Mouse (Mus musculus) heart, postnatal 10 days (tissue): ENCODE results near the gene Slc23a3. TPM values are rescaled to one million over a fixed set of nuclear protein-coding genes. Genes with fewer than 3 reads are reported as not detected.

Experiments used
- DNase-seq, 2 experiments: peaks; one replicate each; pipeline ENCODE4 v3.0.0; 2021
- intact Hi-C: fragments of 180-260 bp; cut with DNase I; formaldehyde crosslinking; loops from one replicate; pipeline ENCODE4 v1.15.1; 2025
- total RNA-seq, 2 experiments: library from RNA; stranded (reverse); gene quantifications; 2 replicates each; pipeline ENCODE4 v1.2.3; 2021

The Slc23a3 gene
- total RNA-seq = 1 to 10 TPM in 1 of 2 experiments, under 1 TPM in 1; 0.72 to 1.6 TPM

DNA sequence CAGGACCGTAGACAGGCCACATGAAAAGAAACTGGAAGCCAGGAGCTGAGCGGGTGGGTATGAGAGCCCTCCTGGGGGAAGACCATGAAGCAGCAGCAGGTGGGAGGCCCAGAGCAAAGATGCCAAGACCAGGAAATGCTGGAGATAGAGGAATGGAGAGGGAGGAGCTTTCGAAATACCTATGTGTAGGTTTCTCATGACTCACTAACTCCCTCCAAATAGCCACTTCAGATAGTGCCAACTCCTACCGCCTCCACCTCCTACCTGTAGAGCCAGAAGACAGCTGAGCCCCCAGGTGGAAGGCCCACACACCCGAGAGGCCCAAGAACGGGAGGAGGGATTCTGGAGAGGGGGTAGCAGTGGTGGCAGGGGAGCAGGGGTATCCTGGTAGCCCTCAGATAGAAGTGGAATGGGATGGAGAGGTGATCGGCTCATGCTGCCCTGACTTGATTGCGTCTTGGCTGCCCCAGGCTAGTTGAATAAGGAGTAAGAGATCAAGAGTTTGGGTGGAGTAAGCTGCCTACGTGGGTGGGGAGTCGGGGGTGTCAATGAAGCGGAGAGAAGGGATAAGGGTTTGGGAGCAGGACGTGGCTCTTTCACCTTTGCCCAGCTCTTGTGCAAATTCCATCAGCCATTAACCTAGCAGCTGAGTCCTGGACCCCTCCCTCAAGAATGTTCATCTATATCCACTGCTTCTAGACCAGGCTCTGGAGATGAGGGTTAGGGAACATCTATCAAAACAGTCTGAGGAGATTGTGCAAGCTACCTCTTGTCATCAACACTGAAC lies at the start of gene Slc23a3:
TSS of gene Slc23a3 (minus strand) at position 470 of the 787 bp plus-strand sequence.
- intact Hi-C loops = no loop called here
- no peak for DNase-seq

GRCm38 (mm10) chr1:75182160-75182559 lies 48.5 kb upstream of the Slc23a3 start:
- no peak for DNase-seq
- intact Hi-C loops = no loop called here

- intact Hi-C loops = no loop called here
- DNase-seq = no peak
These were observed 47.7 kb upstream of the Slc23a3 start for GRCm38 (mm10) chr1:75181377-75181870.

- intact Hi-C loops = no loop called here
- DNase-seq = no peak
These were observed 47.1 kb upstream of the Slc23a3 start for GRCm38 (mm10) chr1:75180741-75181140.

- intact Hi-C loops = no loop called here
- peak; percentile 92 to 93 for DNase-seq
These were observed 46.5 kb upstream of the Slc23a3 start, which contains the start of gene Abcb6 for GRCm38 (mm10) chr1:75180105-75180590. Gene Abcb6 (minus strand): TSS chr1:75180392.

DNA sequence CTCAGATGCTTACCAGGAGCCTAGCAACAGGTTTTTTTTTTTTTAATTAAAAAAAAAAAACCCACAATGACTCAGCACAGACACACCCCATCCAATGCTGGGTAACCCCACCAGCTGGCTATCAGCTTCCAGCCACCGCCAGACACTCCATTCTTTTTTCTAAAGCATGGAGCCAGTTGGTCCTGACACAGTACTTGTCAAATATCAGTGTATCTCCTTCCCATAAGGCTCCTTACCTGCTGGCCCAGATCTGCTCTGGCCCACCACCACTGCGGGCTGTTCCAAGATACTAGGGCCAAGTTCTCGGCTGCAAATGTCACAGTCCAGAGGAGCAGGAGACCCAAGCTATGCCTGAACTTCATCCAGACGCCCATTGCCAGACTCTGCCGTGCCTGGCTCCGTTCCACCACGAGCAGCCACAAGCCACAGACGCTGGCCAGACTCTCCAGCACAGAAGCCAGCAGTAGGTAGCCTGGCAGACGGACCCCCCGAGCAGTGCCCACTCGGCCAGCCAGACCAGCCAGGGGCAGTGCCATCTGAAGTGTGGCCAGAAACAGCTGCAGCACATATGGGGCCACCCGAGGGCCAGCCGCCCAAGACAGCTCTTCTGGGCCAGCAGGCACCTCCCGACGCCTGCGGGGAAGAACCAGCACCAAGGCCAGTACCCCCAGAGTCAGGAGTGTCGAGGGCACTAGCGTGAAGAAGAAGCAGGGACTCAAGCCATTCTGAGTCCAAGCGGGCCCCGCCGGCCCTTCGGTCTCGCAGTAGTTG lies 45.8 kb upstream of the Slc23a3 start:
- peak; percentile 59 to 61 for DNase-seq
- intact Hi-C loops = no loop called here

DNA sequence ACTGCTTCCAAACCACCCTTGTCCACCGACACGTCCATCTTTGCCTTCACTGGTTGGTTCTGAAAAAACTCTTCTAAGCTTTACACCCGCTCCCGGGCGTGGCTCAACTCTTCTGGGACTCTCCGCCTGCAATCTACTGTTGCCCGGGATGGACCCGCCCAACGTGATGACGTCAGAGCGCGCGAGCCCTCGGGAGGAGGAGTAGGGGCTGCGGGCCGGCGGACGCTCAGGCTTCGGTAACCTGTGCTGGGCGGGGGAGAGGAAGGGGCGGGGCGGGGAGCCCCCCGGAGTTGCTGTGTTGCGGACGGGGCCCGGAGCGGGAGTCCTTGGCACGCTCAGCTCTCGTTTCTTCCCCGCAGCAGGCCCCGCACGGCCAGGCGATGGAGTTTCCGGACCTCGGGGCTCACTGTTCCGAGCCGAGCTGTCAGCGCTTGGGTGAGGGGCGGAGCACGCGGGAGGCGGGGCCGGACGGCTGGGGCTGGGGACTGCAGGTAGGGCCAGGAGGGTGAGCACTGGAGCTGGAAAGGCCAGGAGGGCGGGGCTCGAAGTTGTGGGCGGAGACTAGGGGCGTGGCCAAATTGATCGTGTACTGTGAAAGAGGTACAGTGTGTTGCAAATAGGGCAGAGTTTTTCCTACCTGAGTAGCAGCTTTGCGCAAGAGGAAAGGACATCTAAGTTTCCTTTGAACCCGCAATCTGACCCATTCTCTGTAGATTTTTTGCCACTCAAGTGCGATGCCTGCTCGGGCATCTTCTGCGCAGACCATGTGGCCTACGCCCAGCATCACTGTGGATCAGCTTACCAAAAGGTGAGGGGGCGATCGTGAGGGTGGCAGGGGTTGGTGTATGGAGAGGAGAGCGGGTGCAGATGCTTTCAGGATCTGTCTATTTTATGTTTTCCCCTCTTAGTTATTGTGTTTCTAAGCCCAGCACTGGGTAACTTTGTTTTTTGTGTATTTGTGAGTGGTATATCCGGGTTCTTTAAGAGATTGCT lies 35.1 kb upstream of the Slc23a3 start, which contains the start of gene Zfand2b:
TSS of gene Zfand2b (plus strand) at position 175 of the 993 bp plus-strand sequence.
- intact Hi-C loops = loop anchor here (2.0 kb wide), 1 partner anchor 26 kb away; the partner anchor contains the start of genes Cnppd1 and Retreg2
- peak; percentile 97 to 98 for DNase-seq

GRCm38 (mm10) chr1:75168093-75168471 lies 34.4 kb upstream of the Slc23a3 start:
- DNase-seq = no peak
- intact Hi-C loops = loop anchor here (2.0 kb wide), 1 partner anchor 25 kb away; the partner anchor contains the start of genes Cnppd1 and Retreg2

DNA sequence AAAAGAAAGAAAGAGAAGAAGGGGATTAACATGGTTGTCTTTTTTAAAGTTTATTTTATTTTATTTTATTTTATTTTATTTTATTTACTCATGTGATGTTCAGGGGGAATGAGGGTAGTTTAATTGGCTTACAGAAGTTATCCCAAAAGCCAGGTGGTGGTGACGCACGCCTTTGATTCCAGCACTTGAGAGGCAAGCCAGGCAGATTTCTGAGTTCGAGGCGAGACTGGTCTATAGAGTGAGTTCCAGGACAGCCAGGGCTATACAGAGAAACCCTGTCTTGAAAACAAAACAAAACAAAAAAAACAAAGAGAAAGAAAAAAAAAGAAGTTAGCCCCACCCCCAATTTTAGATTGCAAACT lies 26.5 kb upstream of the Slc23a3 start:
- intact Hi-C loops = no loop called here
- no peak for DNase-seq

DNA sequence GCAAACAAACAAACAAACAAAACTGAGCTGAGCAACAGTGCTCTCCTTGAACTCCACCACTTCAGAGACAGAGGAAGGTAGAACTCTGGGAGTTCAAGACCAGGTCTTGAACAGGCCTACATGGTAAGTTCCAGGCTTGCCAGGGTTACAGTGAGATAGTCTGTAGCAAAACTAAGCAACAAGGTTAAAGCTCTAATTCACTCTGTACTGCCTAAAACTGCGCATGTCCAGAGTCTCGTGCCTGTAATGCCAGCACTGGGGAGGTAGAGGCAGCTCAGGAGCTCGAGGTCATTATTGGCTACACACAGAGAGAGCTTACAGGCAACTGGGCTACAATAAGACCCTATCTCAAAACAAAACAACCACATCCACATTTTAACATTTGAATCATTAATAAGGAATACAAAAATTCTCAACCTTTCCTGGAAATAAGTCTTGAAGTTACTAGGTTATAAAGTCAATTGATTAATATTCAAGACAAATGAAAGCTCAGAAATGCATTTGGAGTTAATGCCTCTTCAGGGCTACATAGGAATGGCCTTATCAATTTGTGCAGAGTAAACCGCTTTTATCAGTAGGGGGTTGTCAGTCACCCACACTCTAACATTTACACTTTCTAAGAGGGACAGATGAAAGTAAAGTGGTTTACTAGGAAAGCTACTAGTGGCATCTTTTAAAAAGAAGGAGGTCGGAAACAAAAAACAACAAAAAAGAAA lies 26.0 kb upstream of the Slc23a3 start:
- DNase-seq = no peak
- intact Hi-C loops = no loop called here

- intact Hi-C loops = no loop called here
- DNase-seq = no peak
These were observed 25.3 kb upstream of the Slc23a3 start for GRCm38 (mm10) chr1:75158990-75159389.

DNA sequence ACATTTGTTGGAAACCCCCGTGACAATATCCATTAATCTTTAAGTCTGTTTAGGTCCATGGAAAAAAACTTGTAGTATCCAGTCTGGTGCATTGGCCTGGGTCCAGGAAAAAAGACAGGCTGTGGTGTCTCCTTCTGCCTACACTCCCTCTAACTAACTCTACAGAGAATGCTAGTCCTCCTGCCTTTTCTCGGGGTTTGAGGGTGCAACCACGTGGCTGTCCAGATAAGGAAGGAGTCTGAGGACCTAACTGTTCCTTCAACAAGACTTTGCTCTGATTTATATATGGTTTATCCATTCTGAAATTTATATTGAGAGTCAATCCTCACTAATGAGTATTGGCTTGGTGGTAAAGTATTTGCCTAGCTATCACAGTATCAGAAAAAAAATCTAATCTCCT lies 22.1 kb upstream of the Slc23a3 start:
- no peak for DNase-seq
- intact Hi-C loops = no loop called here

DNA sequence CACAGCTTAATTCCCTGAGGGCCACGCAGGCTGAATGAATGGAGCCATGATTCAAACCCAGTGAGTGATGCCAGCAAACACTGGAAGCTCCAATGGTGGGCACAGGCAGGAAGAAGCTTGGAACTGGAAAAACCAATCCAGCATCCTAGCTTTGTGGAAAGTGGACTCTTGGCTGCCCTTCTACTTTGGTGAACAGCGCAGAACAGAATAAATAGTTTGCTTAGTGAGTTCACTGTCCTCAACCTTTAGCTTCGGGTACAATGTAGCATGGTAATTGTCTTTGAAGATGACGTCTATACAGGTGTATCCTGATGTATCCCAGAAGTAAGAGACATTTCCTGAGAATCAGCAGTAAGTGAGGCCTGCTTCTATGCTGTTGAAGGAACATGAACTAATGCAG lies 15.0 kb upstream of the Slc23a3 start:
- DNase-seq = no peak
- intact Hi-C loops = no loop called here

DNA sequence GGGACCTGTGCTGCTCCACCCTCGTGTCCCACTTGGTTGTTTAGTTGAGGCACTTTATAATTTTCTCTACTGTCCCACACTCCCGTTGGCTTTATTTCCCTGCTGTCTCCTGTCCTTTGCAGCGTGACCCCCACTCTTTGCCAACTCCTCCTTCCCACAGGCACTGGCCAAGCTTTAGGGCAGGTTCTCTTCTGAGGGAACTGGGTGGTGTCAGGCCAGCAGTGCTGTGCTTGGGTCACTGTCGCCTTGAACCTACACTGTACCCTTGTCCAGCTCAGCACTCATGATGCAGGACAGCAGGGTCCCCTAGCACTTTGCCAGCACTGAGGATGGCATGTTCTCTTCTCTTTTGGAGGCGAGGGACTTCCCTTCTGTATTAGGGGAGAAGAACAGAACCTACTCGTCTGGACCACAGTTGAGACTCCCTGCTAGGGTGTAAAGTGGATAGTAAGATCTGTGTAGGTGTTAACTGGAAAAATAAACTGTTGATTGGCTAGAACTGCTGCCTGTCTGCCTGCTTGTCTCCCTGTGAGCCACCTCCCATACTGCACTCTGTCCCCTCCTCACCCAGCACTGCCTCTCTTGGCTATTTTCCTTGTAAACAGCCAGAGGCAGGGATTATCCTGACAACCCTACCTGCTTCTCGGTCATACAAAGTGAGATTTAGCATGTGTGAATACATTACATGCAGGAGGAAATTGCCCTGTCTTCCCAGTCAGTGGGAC lies 13.9 kb upstream of the Slc23a3 start:
- DNase-seq = no peak
- intact Hi-C loops = no loop called here

DNA sequence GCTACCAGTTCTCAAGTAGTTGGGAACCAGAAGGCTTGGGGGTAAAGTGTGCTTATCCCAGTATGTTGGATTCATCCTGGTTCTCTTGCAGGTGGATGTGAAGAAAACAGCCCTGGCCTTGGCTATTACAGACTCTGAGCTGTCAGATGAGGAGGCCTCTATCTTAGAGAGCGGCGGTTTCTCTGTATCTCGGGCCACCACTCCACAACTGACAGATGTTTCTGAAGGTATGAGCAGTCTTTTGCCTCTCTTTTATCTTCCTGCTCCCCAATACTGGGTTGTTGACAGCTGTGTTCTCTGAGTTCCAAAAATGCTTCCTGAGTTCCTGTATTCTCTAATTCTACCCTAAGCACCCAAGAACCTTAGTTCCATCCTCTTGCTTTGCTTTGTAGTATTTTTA lies 11.9 kb upstream of the Slc23a3 start:
- no peak for DNase-seq
- intact Hi-C loops = no loop called here

DNA sequence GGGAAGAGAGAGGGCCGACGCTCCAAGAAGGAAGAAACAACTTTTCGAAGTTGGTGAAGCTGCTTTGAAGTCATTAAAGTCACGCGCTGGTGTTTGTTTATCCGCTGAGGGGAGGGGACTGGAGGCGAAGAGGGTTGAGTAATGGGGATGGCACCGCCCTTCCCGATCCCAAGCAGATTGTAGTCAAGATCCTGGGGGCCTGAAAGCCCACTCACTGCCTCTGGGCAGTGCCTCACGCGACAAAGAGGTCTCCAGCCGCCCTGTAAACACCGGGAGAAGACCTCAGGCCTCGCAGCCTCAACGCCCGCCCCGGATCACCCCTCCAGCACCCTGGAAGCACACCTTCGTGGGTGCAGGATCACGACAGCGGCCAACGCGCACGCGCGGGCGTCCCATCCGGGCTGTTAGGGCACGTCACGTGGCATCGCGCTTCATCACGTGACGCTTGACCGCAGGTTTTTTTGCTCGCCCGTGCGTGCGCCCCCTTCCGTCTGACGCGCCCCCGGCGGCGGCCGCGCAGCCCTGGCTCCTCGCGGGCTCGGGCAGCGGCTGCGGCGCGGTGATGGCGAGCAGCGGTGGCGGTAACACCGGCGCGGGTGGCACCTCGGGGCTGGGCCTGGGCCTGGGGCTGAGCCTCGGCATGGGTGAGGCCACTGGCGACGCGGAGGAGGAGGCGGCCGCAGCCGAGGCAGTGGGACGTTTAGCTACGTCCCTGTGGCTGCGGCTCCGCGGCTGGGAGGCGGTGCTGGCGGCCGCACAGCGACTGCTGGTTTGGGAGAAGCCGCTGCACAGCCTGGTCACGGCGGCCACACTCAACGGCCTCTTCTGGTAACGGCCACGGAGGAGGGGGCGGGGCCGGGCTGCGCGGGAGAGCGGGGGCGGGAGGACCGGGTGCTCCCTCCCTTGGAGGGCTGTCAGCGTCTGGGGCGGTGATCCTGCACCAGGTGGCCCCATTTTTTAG lies 8.9 kb upstream of the Slc23a3 start, which contains the start of the genes Cnppd1 and Retreg2:
TSS of gene Cnppd1 (minus strand) at position 411 of the 961 bp plus-strand sequence.
TSS of gene Retreg2 (plus strand) at position 478 of the 961 bp plus-strand sequence.
- DNase-seq = peak; percentile 97 to 98
- intact Hi-C loops = loop anchor here (2.0 kb wide), 1 partner anchor 26 kb away; the partner anchor contains the start of gene Zfand2b

DNA sequence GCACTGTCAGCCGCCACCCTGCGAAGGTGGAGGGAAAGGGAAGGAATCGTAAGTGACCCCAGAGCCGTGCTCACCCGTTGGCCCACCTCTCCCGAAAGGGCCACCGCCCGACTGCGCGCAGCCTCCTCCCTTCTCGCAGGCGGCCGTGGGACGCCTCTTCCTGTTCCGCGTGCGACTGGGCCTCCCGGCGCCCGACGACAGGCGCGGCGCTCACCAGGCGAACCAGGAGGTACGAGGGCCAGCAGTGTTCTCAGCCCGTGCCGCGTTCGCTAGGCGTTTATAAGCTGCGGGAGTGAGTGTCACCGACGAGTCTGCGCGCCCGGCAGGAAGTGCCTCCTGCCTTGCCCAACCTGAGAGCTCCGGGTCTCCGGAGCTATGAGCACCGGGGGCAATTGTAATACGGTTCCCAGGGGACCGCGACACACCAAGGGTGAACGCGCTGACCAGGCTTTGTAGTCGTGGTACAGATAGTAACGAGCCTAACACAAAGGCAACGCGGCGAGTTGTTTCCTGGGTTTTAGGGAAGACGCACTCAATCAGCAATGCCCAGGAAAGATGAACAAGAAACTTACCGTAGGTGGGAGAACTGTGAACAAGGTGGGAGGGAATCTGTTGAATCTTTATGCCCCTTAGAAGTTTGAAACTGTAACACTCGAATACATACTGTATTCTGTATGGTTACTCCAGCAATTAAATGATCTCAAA lies 7.9 kb upstream of the Slc23a3 start:
- DNase-seq = peak; percentile 76 to 77
- intact Hi-C loops = loop anchor here (2.0 kb wide), 1 partner anchor 27 kb away; the partner anchor contains the start of gene Zfand2b
